Mouse (Mus musculus): ENCODE data around the gene Npepps.
"Not testable (repeated sequence)": the region's sequence is repeated elsewhere in the genome, so short reads cannot be mapped to it uniquely, and the experiment has no call there.

The Npepps gene

GRCm38 (mm10) chr11:97237976-97238375, 42.5 kb downstream of the Npepps start:
- no peak for DNase-seq (ENCODE audit: low spot score in 2 of 2)

GRCm38 (mm10) chr11:97232436-97232835, 48.0 kb downstream of the Npepps start:
- no peak for DNase-seq (ENCODE audit: low spot score in 2 of 2)

- no peak for DNase-seq (ENCODE audit: low spot score in 2 of 2)
Measured at GRCm38 (mm10) chr11:97229396-97229795, 51.0 kb downstream of the Npepps start.

- DNase-seq (ENCODE audit: low spot score in 2 of 2) = no peak
Measured at GRCm38 (mm10) chr11:97228985-97229384, 51.5 kb downstream of the Npepps start.

GRCm38 (mm10) chr11:97226131-97226530, 54.3 kb downstream of the Npepps start:
- no peak for DNase-seq (ENCODE audit: low spot score in 2 of 2)

- no peak for DNase-seq (ENCODE audit: low spot score in 2 of 2)
Measured at GRCm38 (mm10) chr11:97223485-97223884, 57.0 kb downstream of the Npepps start.

- DNase-seq (ENCODE audit: low spot score in 2 of 2) = no peak
Measured at GRCm38 (mm10) chr11:97221611-97222010, 58.8 kb downstream of the Npepps start.

GRCm38 (mm10) chr11:97220211-97220610, 60.2 kb downstream of the Npepps start:
- no peak for DNase-seq (ENCODE audit: low spot score in 2 of 2)

GRCm38 (mm10) chr11:97214411-97214810, 66.0 kb downstream of the Npepps start:
- DNase-seq (ENCODE audit: low spot score in 2 of 2) = no peak

- no peak for DNase-seq (ENCODE audit: low spot score in 2 of 2)
Measured at GRCm38 (mm10) chr11:97210728-97211400, 69.6 kb downstream of the Npepps start.

- no peak for DNase-seq (ENCODE audit: low spot score in 2 of 2)
Measured at GRCm38 (mm10) chr11:97207011-97207422, 73.4 kb downstream of the Npepps start.

- DNase-seq (ENCODE audit: low spot score in 2 of 2) = no peak
Measured at GRCm38 (mm10) chr11:97199519-97199918, 80.9 kb downstream of the Npepps start.

- DNase-seq (ENCODE audit: low spot score in 2 of 2) = peak in 1 of 2 experiments; percentile 58
Measured at GRCm38 (mm10) chr11:97198601-97199000, 81.8 kb downstream of the Npepps start.

- no peak for DNase-seq (ENCODE audit: low spot score in 2 of 2)
Measured at GRCm38 (mm10) chr11:97197021-97197420, 83.4 kb downstream of the Npepps start.

GRCm38 (mm10) chr11:97196541-97196940, 83.9 kb downstream of the Npepps start:
- DNase-seq (ENCODE audit: low spot score in 2 of 2) = no peak

- DNase-seq (ENCODE audit: low spot score in 2 of 2) = no peak
Measured at GRCm38 (mm10) chr11:97192621-97192951, 87.9 kb downstream of the Npepps start.

- no peak for DNase-seq (ENCODE audit: low spot score in 2 of 2)
Measured at GRCm38 (mm10) chr11:97191915-97192620, 88.4 kb downstream of the Npepps start.

GRCm38 (mm10) chr11:97190992-97191391, 89.4 kb downstream of the Npepps start:
- DNase-seq (ENCODE audit: low spot score in 2 of 2) = no peak

- DNase-seq (ENCODE audit: low spot score in 2 of 2) = not testable (repeated sequence)
Measured at GRCm38 (mm10) chr11:97189645-97190044, 90.8 kb downstream of the Npepps start.

- DNase-seq (ENCODE audit: low spot score in 2 of 2) = no peak
Measured at GRCm38 (mm10) chr11:97189231-97189630, 91.2 kb downstream of the Npepps start.

GRCm38 (mm10) chr11:97188643-97188955, 91.8 kb downstream of the Npepps start:
- no peak for DNase-seq (ENCODE audit: low spot score in 2 of 2)

GRCm38 (mm10) chr11:97187764-97188642, 92.4 kb downstream of the Npepps start, which contains the start of gene Kpnb1:
Gene Kpnb1 (minus strand): TSS chr11:97187881.
- DNase-seq (ENCODE audit: low spot score in 2 of 2) = peak; percentile 98 to 99

Measured in cerebellum, postnatal 4 days (tissue).